Mouse (Mus musculus) testis, adult 2 months (tissue): ENCODE measurements around the gene Tns3.

Experiments used
- CTCF ChIP-seq: fragments of 200-500 bp; IDR thresholded peaks from 2 replicates; pipeline ENCODE4 v1.5.1; 2012; ENCODE audit warnings: low read depth, mild to moderate bottlenecking, inconsistent platforms, low read length, moderate library complexity; ENCODE audit not compliant: control insufficient read depth, insufficient read depth, insufficient replicate concordance
- POLR2A ChIP-seq: fragments of 200-500 bp; IDR thresholded peaks from 2 replicates; pipeline ENCODE4 v1.6.1; 2012; ENCODE audit warnings: low read depth, mild to moderate bottlenecking, inconsistent platforms, low read length, moderate library complexity; ENCODE audit not compliant: control insufficient read depth

- TF ChIP-seq CTCF, result no peak
- no peak for TF ChIP-seq POLR2A
Measured at GRCm38 (mm10) chr11:8635778-8636177, 28.6 kb downstream of the Tns3 start.
